Mouse (Mus musculus) heart, postnatal 36 days (tissue): ENCODE results near the gene Cfb. TPM values are rescaled to one million over a fixed set of nuclear protein-coding genes. Genes with fewer than 3 reads are reported as not detected.

Experiments used
- microRNA-seq, 2 experiments: library from miRNA; unstranded; fragments of <30 nt; microRNA quantifications; one replicate each; pipeline ENCODE4 v1.2.0; 2021; ENCODE audit warnings: borderline number of aligned reads in 2 of 2
- total RNA-seq, 2 experiments: library from RNA; stranded (reverse); gene quantifications; 2 replicates each; pipeline ENCODE4 v1.2.3; 2021

Cfb gene
- total RNA-seq, 2 experiments from 2014 or later = 4.4 to 7.5 TPM

Small RNA genes lying within 50 kb of the gene (microRNA-seq; reads per million reads assigned to microRNA genes)
- gene Mir6970 (0 reads per million in 2 experiments), gene Mir6971 (1.3 to 2.2 reads per million in 2 experiments), gene Mir6972 (0 reads per million in 2 experiments)

Other genes with a start within 250 kb of the Cfb start
- 1 to 10 TPM; 1.5 to 2.5 TPM for gene Egfl8, start 246.5 kb downstream of the Cfb start, total RNA-seq
- 10 to 100 TPM; 54.4 to 55.5 TPM for gene Ppt2, start 234.0 kb downstream of the Cfb start, total RNA-seq
- 1 to 10 TPM; 1.4 to 1.7 TPM for gene Prrt1, start 233.0 kb downstream of the Cfb start, total RNA-seq
- 1 to 10 TPM; 6.9 to 9.9 TPM for gene Fkbpl, start 217.8 kb downstream of the Cfb start, total RNA-seq
- gene Atf6b, start 215.4 kb downstream of the Cfb start, total RNA-seq = 10 to 100 TPM; 15.3 to 16.1 TPM
- 10 to 100 TPM; 35.6 to 39.7 TPM for gene Tnxb, start 192.0 kb downstream of the Cfb start, total RNA-seq
- 10 to 100 TPM; 22.8 to 24.7 TPM for gene C4b, start 118.6 kb downstream of the Cfb start, total RNA-seq
- not detected for gene Cyp21a1, start 58.0 kb downstream of the Cfb start, total RNA-seq
- 10 to 100 TPM in 1 of 2 experiments, 1 to 10 TPM in 1; 10.0 to 11.1 TPM for gene Stk19, start 25.6 kb downstream of the Cfb start, total RNA-seq
- gene Dxo, start 25.5 kb downstream of the Cfb start, total RNA-seq = 10 to 100 TPM; 12.4 to 17.3 TPM
- gene Skiv2l, start 12.3 kb downstream of the Cfb start, total RNA-seq = 10 to 100 TPM; 22.6 to 24.5 TPM
- gene Nelfe, start 12.1 kb downstream of the Cfb start, total RNA-seq = 10 to 100 TPM; 13.7 to 15.3 TPM
- gene Zbtb12, start 17.0 kb upstream of the Cfb start, total RNA-seq = 1 to 10 TPM; 7.5 to 7.7 TPM
- not detected for gene Gm20547, start 19.5 kb upstream of the Cfb start, total RNA-seq
- gene C2, start 35.7 kb upstream of the Cfb start, total RNA-seq = 1 to 10 TPM; 3.1 to 4.4 TPM
- 10 to 100 TPM; 44.6 to 49.8 TPM for gene Ehmt2, start 36.0 kb upstream of the Cfb start, total RNA-seq
- not detected for gene Slc44a4, start 51.9 kb upstream of the Cfb start, total RNA-seq
- 10 to 100 TPM; 13.2 to 16.5 TPM for gene Neu1, start 68.7 kb upstream of the Cfb start, total RNA-seq
- 1 to 10 TPM; 2.8 to 4.5 TPM for gene Hspa1b, start 96.7 kb upstream of the Cfb start, total RNA-seq
- gene Gm20481, start 107.4 kb upstream of the Cfb start, total RNA-seq = not detected
- 1 to 10 TPM; 4.2 to 4.6 TPM for gene Hspa1a, start 109.6 kb upstream of the Cfb start, total RNA-seq
- 1 to 10 TPM; 7.8 to 9.2 TPM for gene Hspa1l, start 110.2 kb upstream of the Cfb start, total RNA-seq
- 10 to 100 TPM; 16.0 to 17.4 TPM for gene Lsm2, start 119.3 kb upstream of the Cfb start, total RNA-seq
- gene Vars, start 138.5 kb upstream of the Cfb start, total RNA-seq = 10 to 100 TPM; 26.7 to 27.4 TPM
- gene Vwa7, start 154.1 kb upstream of the Cfb start, total RNA-seq = 1 to 10 TPM; 8.4 to 9.3 TPM
- gene Sapcd1, start 165.5 kb upstream of the Cfb start, total RNA-seq = not detected
- gene Msh5, start 184.2 kb upstream of the Cfb start, total RNA-seq = under 1 TPM; 0.25 to 0.70 TPM
- 10 to 100 TPM; 41.7 to 44.0 TPM for gene Clic1, start 187.4 kb upstream of the Cfb start, total RNA-seq
- gene Ddah2, start 196.5 kb upstream of the Cfb start, total RNA-seq = 10 to 100 TPM; 27.5 to 27.6 TPM
- under 1 TPM in 1 of 2 experiments, not detected in 1; 0.56 TPM for gene Ly6g6c, start 202.9 kb upstream of the Cfb start, total RNA-seq
- gene Mpig6b, start 203.7 kb upstream of the Cfb start, total RNA-seq = under 1 TPM; 0.42 to 0.49 TPM
- not detected for gene Ly6g6e, start 214.4 kb upstream of the Cfb start, total RNA-seq
- under 1 TPM; 0.70 to 0.80 TPM for gene Ly6g6d, start 215.5 kb upstream of the Cfb start, total RNA-seq
- not detected for gene Ly6g6f, start 223.1 kb upstream of the Cfb start, total RNA-seq
- 10 to 100 TPM; 54.6 to 61.1 TPM for gene Abhd16a, start 226.7 kb upstream of the Cfb start, total RNA-seq
- not detected for gene Ly6g5c, start 245.8 kb upstream of the Cfb start, total RNA-seq